Mouse (Mus musculus): ENCODE measurements at regions not wholly inside any gene's neighbourhood (a gene's known extent, or its start where the extent isn't known, plus 50 kb on each side); places are given as distances from the start of the nearest gene placed in this dataset.
A peak's percentile ranks its signal among the peaks of the same experiment; 100 is the strongest.

- H3K4me3 ChIP-seq (replicated peaks; ENCODE audit: control insufficient read depth, low read depth, low read length), result no peak overlapping the region
- no peak overlapping the region for H3K27ac ChIP-seq (ENCODE audit: control insufficient read depth, insufficient read depth, low read depth, low read length, poor library complexity)
- WGBS, result 86% methylated on average over 6 of the region's 6 CpGs
- TF ChIP-seq CTCF (IDR thresholded peaks at IDR 0.05; ENCODE audit: control insufficient read depth, insufficient read depth, low read length) (no peak), POLR2A (IDR thresholded peaks at IDR 0.05; ENCODE audit: borderline replicate concordance, control insufficient read depth, low read depth, low read length) (no peak)
- no peaks in the 10 kb centered on the region; the same call in 1 of the 2 replicates for H3K4me1 ChIP-seq (ENCODE audit: control insufficient read depth, insufficient read depth, low read length)
These were observed 123.8 kb upstream of the Nabp1 start for GRCm38 (mm10) chr1:51602071-51602470.

DNA sequence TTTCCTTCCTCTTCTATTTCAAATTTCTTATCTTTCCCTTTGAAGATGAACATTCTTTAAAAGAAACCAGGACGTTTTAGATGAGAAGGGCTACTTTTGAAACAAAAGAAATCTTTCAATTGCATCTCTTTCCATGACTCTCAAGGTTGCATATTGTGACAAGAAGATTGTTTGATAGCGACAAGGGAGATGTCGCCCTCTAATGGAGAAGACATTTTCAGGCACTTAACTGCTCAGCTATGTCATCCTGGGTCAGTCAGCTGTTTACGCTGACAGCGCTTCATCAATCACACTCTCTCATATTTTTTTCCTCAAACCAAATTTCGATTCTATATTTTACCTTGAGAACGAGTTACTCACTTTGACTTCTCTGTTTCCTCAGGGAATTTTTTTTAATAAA is 122.2 kb upstream of the Nabp1 start:
- Histone ChIP-seq H3K4me1 (ENCODE audit: control insufficient read depth, insufficient read depth, low read length) (no peaks in the 10 kb centered on the region; the same call in 1 of the 2 replicates), H3K4me3 (replicated peaks; ENCODE audit: control insufficient read depth, low read depth, low read length) (no peak overlapping the region), H3K27ac (ENCODE audit: control insufficient read depth, insufficient read depth, low read depth, low read length, poor library complexity) (no peak overlapping the region)
- 13% methylated on average over 7 of the region's 7 CpGs for WGBS
- TF ChIP-seq CTCF (IDR thresholded peaks at IDR 0.05; ENCODE audit: control insufficient read depth, insufficient read depth, low read length), result 0 out of 2 replicates have a peak, but pooled peaks have one; percentile 19
- no peak for TF ChIP-seq POLR2A (IDR thresholded peaks at IDR 0.05; ENCODE audit: borderline replicate concordance, control insufficient read depth, low read depth, low read length)

DNA sequence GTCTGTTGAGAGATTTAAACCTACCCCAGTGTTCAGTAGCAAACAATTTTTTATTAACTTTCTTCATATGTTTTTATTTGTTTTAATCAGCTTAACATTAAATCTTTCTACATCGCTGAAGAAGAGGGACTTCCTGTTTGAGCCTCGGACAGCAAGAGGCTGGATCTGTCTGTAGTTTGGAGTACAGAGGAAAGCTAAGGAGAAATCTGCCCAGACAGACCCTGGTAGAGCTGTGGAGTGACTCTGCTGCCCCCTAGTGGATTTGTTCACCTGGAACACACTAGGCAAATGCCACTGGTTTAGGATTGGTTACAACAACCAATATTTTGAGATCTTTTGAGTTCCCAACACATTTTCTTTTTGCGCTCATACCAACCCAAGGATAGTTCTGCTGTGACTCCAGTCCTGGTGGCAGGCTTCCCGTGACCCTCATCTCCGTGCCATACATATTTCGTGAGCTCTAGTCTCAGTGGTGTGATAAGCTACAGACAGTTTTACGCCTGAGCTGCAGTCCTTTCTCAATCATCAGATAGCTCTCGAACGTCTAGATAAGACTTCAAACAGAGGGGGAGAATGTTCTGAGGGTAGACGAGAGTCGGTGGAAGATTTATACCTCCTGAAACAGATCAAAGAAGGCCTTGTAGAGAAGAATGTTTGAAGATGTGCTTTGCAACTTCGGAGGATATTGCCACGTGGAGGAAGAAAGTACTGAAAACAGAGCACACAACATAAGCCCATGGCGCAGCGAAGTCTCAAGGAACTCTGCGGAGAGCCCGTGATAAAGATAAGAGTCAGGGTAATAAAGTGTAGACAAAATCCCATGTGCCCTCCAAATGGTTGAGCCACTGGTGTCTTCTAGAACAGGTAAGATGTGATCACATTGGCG is 119.0 kb upstream of the Nabp1 start:
- peaks cover 4% of the 10 kb centered on the region; the same call in 1 of the 2 replicates for H3K4me1 ChIP-seq (ENCODE audit: control insufficient read depth, insufficient read depth, low read length)
- TF ChIP-seq CTCF (IDR thresholded peaks at IDR 0.05; ENCODE audit: control insufficient read depth, insufficient read depth, low read length) (peak; percentile 92), POLR2A (IDR thresholded peaks at IDR 0.05; ENCODE audit: borderline replicate concordance, control insufficient read depth, low read depth, low read length) (no peak)
- 24% methylated on average over 18 of the region's 18 CpGs for WGBS
- no peak overlapping the region for H3K27ac ChIP-seq (ENCODE audit: control insufficient read depth, insufficient read depth, low read depth, low read length, poor library complexity)
- no peak overlapping the region for H3K4me3 ChIP-seq (replicated peaks; ENCODE audit: control insufficient read depth, low read depth, low read length)

DNA sequence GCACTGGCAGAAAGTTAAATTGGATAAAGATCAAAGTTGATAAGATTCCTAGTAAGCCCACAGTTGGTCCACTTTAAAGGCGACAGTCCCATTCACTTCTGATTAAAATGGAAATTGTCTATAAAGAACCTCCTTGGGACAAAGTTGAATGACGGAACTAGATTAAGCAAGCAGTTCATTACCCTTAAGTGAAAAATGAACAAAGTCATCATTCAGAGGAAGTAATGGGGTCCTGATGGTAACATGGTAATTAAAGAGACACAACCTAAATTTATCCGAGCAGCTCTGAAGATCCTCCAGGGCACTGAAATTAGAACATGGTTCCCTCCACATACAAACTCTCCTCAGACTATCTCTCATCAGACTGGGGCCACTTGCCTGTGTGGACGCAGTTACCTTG is 116.4 kb upstream of the Nabp1 start:
- TF ChIP-seq POLR2A (IDR thresholded peaks at IDR 0.05; ENCODE audit: borderline replicate concordance, control insufficient read depth, low read depth, low read length) (no peak), CTCF (IDR thresholded peaks at IDR 0.05; ENCODE audit: control insufficient read depth, insufficient read depth, low read length) (no peak)
- 32% methylated on average over 4 of the region's 4 CpGs for WGBS
- peaks cover 4% of the 10 kb centered on the region; the same call in 1 of the 2 replicates for H3K4me1 ChIP-seq (ENCODE audit: control insufficient read depth, insufficient read depth, low read length)

GRCm38 (mm10) chr1:51593621-51594441 is 115.6 kb upstream of the Nabp1 start:
- 34% methylated on average over 10 of the region's 10 CpGs for WGBS
- Histone ChIP-seq H3K4me3 (replicated peaks; ENCODE audit: control insufficient read depth, low read depth, low read length) (no peak overlapping the region), H3K27ac (ENCODE audit: control insufficient read depth, insufficient read depth, low read depth, low read length, poor library complexity) (no peak overlapping the region), H3K4me1 (ENCODE audit: control insufficient read depth, insufficient read depth, low read length) (peaks cover 4% of the 10 kb centered on the region; the same call in 1 of the 2 replicates)
- no peak for TF ChIP-seq POLR2A (IDR thresholded peaks at IDR 0.05; ENCODE audit: borderline replicate concordance, control insufficient read depth, low read depth, low read length)
- no peak for TF ChIP-seq CTCF (IDR thresholded peaks at IDR 0.05; ENCODE audit: control insufficient read depth, insufficient read depth, low read length)

More for the DNA sequence above, 116.4 kb upstream of the Nabp1 start:
- no peak overlapping the region for H3K4me3 ChIP-seq (replicated peaks; ENCODE audit: control insufficient read depth, low read depth, low read length)
- H3K27ac ChIP-seq (ENCODE audit: control insufficient read depth, insufficient read depth, low read depth, low read length, poor library complexity), result no peak overlapping the region

GRCm38 (mm10) chr1:51591886-51592285 is 113.7 kb upstream of the Nabp1 start:
- 65% methylated on average over 4 of the region's 4 CpGs for WGBS
- no peak overlapping the region for H3K27ac ChIP-seq (ENCODE audit: control insufficient read depth, insufficient read depth, low read depth, low read length, poor library complexity)
- TF ChIP-seq CTCF (IDR thresholded peaks at IDR 0.05; ENCODE audit: control insufficient read depth, insufficient read depth, low read length), result no peak
- TF ChIP-seq POLR2A (IDR thresholded peaks at IDR 0.05; ENCODE audit: borderline replicate concordance, control insufficient read depth, low read depth, low read length), result no peak
- no peak overlapping the region for H3K4me3 ChIP-seq (replicated peaks; ENCODE audit: control insufficient read depth, low read depth, low read length)
- peaks cover 4% of the 10 kb centered on the region; the same call in 1 of the 2 replicates for H3K4me1 ChIP-seq (ENCODE audit: control insufficient read depth, insufficient read depth, low read length)

DNA sequence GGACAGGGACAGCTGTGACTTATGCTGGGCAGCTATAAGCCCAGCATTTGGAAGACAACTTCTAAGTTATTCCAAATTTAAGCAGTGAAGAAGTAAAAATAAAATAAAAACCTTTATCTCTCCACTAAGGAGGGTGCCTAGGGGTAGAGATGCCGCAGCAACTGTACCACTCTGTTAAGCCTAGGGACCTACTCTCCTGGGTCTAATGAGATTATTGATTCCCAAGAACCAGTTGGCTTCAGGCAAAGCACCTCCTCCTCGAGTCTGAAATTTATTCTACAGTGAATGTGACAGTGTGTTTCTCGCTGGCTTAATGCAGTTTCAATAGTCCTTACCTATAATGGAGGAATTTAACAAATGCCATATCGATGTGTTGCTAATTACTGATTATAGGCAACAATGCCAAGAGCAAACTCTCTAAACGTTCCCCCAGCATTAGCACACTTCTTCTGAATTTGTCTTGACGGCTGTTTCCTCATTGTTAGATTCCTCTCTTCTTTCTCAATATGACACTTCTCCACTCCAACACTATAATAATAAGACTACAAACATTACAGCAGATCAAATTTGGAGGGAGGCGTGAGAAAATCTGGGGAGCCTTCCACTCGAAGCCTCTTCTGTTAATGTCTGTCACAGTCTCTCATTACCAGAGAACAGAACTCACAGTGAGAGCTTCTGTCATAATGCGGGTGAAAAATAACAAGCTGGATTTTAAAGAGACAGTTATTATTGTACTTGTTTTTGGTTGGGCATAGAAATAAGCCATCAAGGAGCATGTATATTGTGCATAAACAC is 112.6 kb upstream of the Nabp1 start:
- WGBS, result 72% methylated on average over 9 of the region's 9 CpGs
- H3K27ac ChIP-seq (ENCODE audit: control insufficient read depth, insufficient read depth, low read depth, low read length, poor library complexity), result no peak overlapping the region
- H3K4me3 ChIP-seq (replicated peaks; ENCODE audit: control insufficient read depth, low read depth, low read length), result no peak overlapping the region
- H3K4me1 ChIP-seq (ENCODE audit: control insufficient read depth, insufficient read depth, low read length), result peaks cover 4% of the 10 kb centered on the region; the same call in 1 of the 2 replicates
- TF ChIP-seq CTCF (IDR thresholded peaks at IDR 0.05; ENCODE audit: control insufficient read depth, insufficient read depth, low read length) (no peak), POLR2A (IDR thresholded peaks at IDR 0.05; ENCODE audit: borderline replicate concordance, control insufficient read depth, low read depth, low read length) (no peak)
